Mouse (Mus musculus): ENCODE results near the gene Aars2. TPM values are rescaled to one million over a fixed set of nuclear protein-coding genes. Genes with fewer than 3 reads are reported as not detected.

Aars2 gene
- polyA plus RNA-seq, 1 experiment from 2014 or later = 10.4 TPM

DNA sequence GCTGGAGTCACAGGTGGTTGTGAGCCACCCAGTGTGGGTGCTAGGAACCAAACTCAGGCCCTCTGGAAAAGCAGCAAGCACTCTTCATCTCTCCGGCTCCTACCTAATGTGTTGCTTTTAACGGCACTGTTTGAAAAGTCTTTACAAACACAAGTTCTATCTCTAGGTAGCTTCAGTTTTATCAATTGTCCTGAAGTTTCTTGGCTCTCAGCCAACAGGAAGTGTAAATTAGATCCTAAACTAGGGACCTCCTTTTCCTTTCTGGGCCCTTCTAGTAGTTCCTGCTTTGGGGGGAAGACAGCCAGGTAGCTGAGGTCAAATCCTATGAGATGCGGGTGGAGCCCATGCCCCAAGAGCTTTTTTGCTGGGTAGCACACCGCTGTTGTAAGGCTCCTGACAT lies 4.2 kb downstream of the Aars2 start:
- H3K9ac ChIP-seq (ENCODE audit: low read length) = no peak overlapping the region
- ATAC-seq (no peak), DNase-seq (ENCODE audit: low spot score) (no peak)
- H3K4me3 ChIP-seq (ENCODE audit: low read depth, low read length) = no peak overlapping the region
- peaks cover 18% of the 10 kb centered on the region for H3K36me3 ChIP-seq (ENCODE audit: control insufficient read depth, insufficient read depth, low read length)
- H3K4me2 ChIP-seq (ENCODE audit: low read length) = no peak overlapping the region
- no peaks in the 10 kb centered on the region for H3K9me3 ChIP-seq (replicated peaks; ENCODE audit: control insufficient read depth, low read length)
- H3K4me1 ChIP-seq (ENCODE audit: control insufficient read depth, insufficient read depth, low read length) = peaks cover 4% of the 10 kb centered on the region; the same call in 1 of the 2 replicates
- H3K27me3 ChIP-seq (replicated peaks; ENCODE audit: control insufficient read depth, insufficient read depth, low read length) = no peaks in the 10 kb centered on the region
- H3K27ac ChIP-seq (ENCODE audit: low read depth, low read length) = no peak overlapping the region
- WGBS = 94% methylated on average over 4 of the region's 4 CpGs

GRCm38 (mm10) chr17:45511757-45512156 lies 5.1 kb downstream of the Aars2 start:
- H3K9me3 ChIP-seq (replicated peaks; ENCODE audit: control insufficient read depth, low read length) = no peaks in the 10 kb centered on the region
- no peak overlapping the region for H3K9ac ChIP-seq (ENCODE audit: low read length)
- WGBS = 94% methylated on average over 4 of the region's 4 CpGs
- H3K4me1 ChIP-seq (ENCODE audit: control insufficient read depth, insufficient read depth, low read length) = peaks cover 4% of the 10 kb centered on the region; the same call in 1 of the 2 replicates
- DNase-seq (ENCODE audit: low spot score) (no peak), ATAC-seq (no peak)
- H3K27ac ChIP-seq (ENCODE audit: low read depth, low read length) = no peak overlapping the region
- no peaks in the 10 kb centered on the region for H3K27me3 ChIP-seq (replicated peaks; ENCODE audit: control insufficient read depth, insufficient read depth, low read length)
- H3K36me3 ChIP-seq (ENCODE audit: control insufficient read depth, insufficient read depth, low read length) = peaks cover 21% of the 10 kb centered on the region
- no peak overlapping the region for H3K4me3 ChIP-seq (ENCODE audit: low read depth, low read length)
- H3K4me2 ChIP-seq (ENCODE audit: low read length) = no peak overlapping the region

DNA sequence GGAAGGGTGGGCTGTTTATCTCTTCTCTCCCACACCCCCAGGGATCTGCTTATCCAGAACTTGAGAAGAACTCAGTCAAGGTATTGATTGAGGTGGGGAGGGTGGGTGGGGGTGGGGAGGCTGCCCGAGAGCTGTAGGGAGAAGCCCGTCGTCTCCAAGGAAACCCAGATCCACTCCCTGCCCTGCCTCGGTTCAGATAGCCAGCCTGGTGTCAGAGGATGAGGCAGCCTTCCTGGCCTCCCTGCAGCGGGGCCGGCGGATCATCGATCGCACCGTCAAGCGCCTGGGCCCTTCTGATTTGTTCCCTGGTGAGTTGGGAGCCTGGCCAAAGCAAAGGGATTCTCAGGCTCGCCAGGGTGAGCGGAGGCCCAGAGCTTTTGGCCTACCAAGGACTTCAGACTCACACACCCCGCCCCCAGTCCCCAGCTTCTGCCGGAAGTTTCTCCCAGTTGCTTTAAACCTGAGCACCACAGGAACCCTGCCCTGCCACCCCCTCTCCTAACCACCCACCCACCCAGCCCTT lies 8.6 kb downstream of the Aars2 start:
- Histone ChIP-seq H3K36me3 (ENCODE audit: control insufficient read depth, insufficient read depth, low read length) (peaks cover 15% of the 10 kb centered on the region; the same call in 1 of the 2 replicates), H3K4me1 (ENCODE audit: control insufficient read depth, insufficient read depth, low read length) (no peaks in the 10 kb centered on the region), H3K27ac (ENCODE audit: low read depth, low read length) (no peak overlapping the region), H3K4me2 (ENCODE audit: low read length) (no peak overlapping the region), H3K9ac (ENCODE audit: low read length) (no peak overlapping the region), H3K9me3 (replicated peaks; ENCODE audit: control insufficient read depth, low read length) (no peaks in the 10 kb centered on the region), H3K27me3 (replicated peaks; ENCODE audit: control insufficient read depth, insufficient read depth, low read length) (no peaks in the 10 kb centered on the region), H3K4me3 (ENCODE audit: low read depth, low read length) (no peak overlapping the region)
- DNase-seq (ENCODE audit: low spot score) (no peak), ATAC-seq (no peak)
- WGBS = 45% methylated on average over 15 of the region's 15 CpGs

GRCm38 (mm10) chr17:45515806-45516205 lies 9.2 kb downstream of the Aars2 start:
- Histone ChIP-seq H3K4me1 (ENCODE audit: control insufficient read depth, insufficient read depth, low read length) (no peaks in the 10 kb centered on the region), H3K27ac (ENCODE audit: low read depth, low read length) (no peak overlapping the region), H3K9ac (ENCODE audit: low read length) (no peak overlapping the region), H3K4me3 (ENCODE audit: low read depth, low read length) (no peak overlapping the region), H3K36me3 (ENCODE audit: control insufficient read depth, insufficient read depth, low read length) (peaks cover 15% of the 10 kb centered on the region), H3K27me3 (replicated peaks; ENCODE audit: control insufficient read depth, insufficient read depth, low read length) (no peaks in the 10 kb centered on the region), H3K4me2 (ENCODE audit: low read length) (no peak overlapping the region), H3K9me3 (replicated peaks; ENCODE audit: control insufficient read depth, low read length) (no peaks in the 10 kb centered on the region)
- 91% methylated on average over 10 of the region's 10 CpGs for WGBS
- no peak for DNase-seq (ENCODE audit: low spot score)
- ATAC-seq = no peak

GRCm38 (mm10) chr17:45516488-45516887 lies 9.8 kb downstream of the Aars2 start:
- Histone ChIP-seq H3K27me3 (replicated peaks; ENCODE audit: control insufficient read depth, insufficient read depth, low read length) (no peaks in the 10 kb centered on the region), H3K9ac (ENCODE audit: low read length) (no peak overlapping the region), H3K4me2 (ENCODE audit: low read length) (no peak overlapping the region), H3K36me3 (ENCODE audit: control insufficient read depth, insufficient read depth, low read length) (peaks cover 17% of the 10 kb centered on the region), H3K9me3 (replicated peaks; ENCODE audit: control insufficient read depth, low read length) (no peaks in the 10 kb centered on the region), H3K4me3 (ENCODE audit: low read depth, low read length) (no peak overlapping the region), H3K27ac (ENCODE audit: low read depth, low read length) (no peak overlapping the region), H3K4me1 (ENCODE audit: control insufficient read depth, insufficient read depth, low read length) (no peaks in the 10 kb centered on the region)
- peak; percentile 51; the same call in 1 of the 2 replicates for ATAC-seq
- WGBS = 54% methylated on average over 8 of the region's 8 CpGs
- DNase-seq (ENCODE audit: low spot score) = peak; percentile 84

DNA sequence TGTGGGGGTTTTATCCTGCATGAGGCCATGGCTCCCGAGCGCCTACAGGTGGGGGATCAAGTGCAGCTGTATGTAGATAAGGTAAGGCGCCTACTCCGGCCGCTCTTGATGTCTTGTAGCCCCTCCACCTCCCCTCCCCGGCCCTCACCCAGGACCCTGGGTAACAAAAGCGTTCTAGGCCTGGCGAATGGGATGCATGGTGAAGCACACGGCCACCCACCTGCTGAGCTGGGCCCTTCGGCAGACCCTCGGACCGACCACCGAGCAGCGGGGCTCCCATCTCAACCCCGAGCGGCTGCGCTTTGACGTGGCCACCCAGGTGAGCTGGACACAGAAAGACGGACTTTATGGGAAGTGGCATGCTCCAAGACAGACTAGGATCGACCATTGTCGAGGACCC lies 10.5 kb downstream of the Aars2 start:
- Histone ChIP-seq H3K4me3 (ENCODE audit: low read depth, low read length) (no peak overlapping the region), H3K9me3 (replicated peaks; ENCODE audit: control insufficient read depth, low read length) (no peaks in the 10 kb centered on the region), H3K4me2 (ENCODE audit: low read length) (no peak overlapping the region), H3K4me1 (ENCODE audit: control insufficient read depth, insufficient read depth, low read length) (no peaks in the 10 kb centered on the region), H3K27me3 (replicated peaks; ENCODE audit: control insufficient read depth, insufficient read depth, low read length) (no peaks in the 10 kb centered on the region), H3K27ac (ENCODE audit: low read depth, low read length) (no peak overlapping the region), H3K36me3 (ENCODE audit: control insufficient read depth, insufficient read depth, low read length) (peaks cover 17% of the 10 kb centered on the region), H3K9ac (ENCODE audit: low read length) (no peak overlapping the region)
- 89% methylated on average over 21 of the region's 21 CpGs for WGBS
- ATAC-seq = no peak
- DNase-seq (ENCODE audit: low spot score) = no peak

DNA sequence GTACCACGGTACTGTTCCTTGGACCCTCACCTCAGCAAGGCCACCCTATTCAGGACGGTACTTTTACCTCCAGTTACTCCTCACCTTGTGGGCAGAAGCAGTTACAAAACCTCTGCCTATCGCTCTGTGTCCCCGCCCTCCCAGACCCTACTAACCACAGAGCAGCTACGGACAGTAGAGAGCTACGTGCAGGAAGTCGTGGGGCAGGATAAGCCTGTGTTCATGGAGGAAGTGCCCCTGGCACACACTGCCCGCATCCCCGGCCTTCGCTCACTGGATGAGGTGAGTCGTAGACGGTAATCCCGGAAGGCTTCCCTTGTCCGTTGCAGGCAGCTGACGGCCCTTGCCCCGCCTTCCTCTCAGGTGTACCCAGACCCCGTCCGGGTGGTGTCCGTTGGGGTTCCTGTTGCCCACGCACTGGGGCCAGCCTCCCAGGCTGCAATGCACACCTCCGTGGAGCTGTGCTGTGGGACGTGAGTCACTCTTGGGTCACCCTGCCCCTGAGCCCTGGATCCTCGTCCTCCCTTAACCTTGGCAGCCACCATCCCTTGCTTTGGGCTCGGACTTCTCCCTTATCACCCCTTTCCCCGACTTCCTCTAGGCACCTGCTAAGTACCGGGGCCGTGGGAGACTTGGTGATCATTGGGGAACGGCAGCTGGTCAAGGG lies 11.0 kb downstream of the Aars2 start:
- H3K9ac ChIP-seq (ENCODE audit: low read length) = no peak overlapping the region
- no peaks in the 10 kb centered on the region; the same call in 1 of the 2 replicates for H3K4me1 ChIP-seq (ENCODE audit: control insufficient read depth, insufficient read depth, low read length)
- H3K27me3 ChIP-seq (replicated peaks; ENCODE audit: control insufficient read depth, insufficient read depth, low read length) = no peaks in the 10 kb centered on the region
- DNase-seq (ENCODE audit: low spot score) (no peak), ATAC-seq (no peak)
- H3K27ac ChIP-seq (ENCODE audit: low read depth, low read length) = no peak overlapping the region
- H3K9me3 ChIP-seq (replicated peaks; ENCODE audit: control insufficient read depth, low read length) = no peaks in the 10 kb centered on the region
- H3K36me3 ChIP-seq (ENCODE audit: control insufficient read depth, insufficient read depth, low read length) = peaks cover 17% of the 10 kb centered on the region
- no peak overlapping the region for H3K4me3 ChIP-seq (ENCODE audit: low read depth, low read length)
- WGBS = 94% methylated on average over 28 of the region's 28 CpGs
- H3K4me2 ChIP-seq (ENCODE audit: low read length) = no peak overlapping the region

DNA sequence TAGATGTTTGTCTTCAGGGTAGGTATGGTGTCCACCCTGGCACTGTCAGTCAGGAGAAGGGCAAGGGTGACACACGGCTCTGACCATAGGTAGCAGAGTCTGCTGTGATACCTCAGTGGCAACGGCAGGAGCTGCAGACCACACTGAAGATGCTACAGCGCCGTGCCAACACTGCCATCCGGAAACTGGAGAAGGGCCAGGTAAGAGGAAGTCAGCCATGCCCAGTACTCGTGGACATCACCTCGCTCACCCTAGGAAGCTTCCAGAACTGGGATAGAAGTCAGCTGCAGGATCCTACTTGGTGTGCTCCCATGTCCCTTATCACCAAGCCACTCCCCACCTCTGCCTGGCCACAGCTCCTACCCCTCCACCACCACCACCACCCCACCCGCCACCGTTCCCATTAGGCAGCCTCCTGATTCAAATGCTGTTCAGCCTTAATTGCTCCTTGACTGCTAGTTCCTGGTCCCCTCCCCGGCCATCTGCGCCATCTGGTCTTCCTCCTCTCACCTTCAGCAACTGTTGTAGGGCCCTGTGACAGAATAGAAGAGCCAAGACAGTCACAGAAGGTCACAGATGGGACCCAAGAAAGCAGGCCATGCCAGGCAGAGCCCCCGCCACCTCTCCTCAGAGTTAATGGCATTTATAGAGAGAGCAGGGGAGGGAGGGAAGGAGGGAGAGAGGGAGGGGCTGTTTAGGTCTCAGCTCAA lies 12.3 kb downstream of the Aars2 start:
- ATAC-seq = no peak
- peaks cover 17% of the 10 kb centered on the region for H3K36me3 ChIP-seq (ENCODE audit: control insufficient read depth, insufficient read depth, low read length)
- H3K27ac ChIP-seq (ENCODE audit: low read depth, low read length) = 0 out of 2 replicates have a peak overlapping the region, but pooled peaks have one; percentile 1
- no peak overlapping the region for H3K4me3 ChIP-seq (ENCODE audit: low read depth, low read length)
- no peak overlapping the region for H3K4me2 ChIP-seq (ENCODE audit: low read length)
- no peaks in the 10 kb centered on the region for H3K9me3 ChIP-seq (replicated peaks; ENCODE audit: control insufficient read depth, low read length)
- peak; percentile 45 for DNase-seq (ENCODE audit: low spot score)
- no peaks in the 10 kb centered on the region; the same call in 1 of the 2 replicates for H3K4me1 ChIP-seq (ENCODE audit: control insufficient read depth, insufficient read depth, low read length)
- 0 out of 2 replicates have a peak overlapping the region, but pooled peaks have one; percentile 3 for H3K9ac ChIP-seq (ENCODE audit: low read length)
- peaks cover 3% of the 10 kb centered on the region for H3K27me3 ChIP-seq (replicated peaks; ENCODE audit: control insufficient read depth, insufficient read depth, low read length)
- WGBS = 78% methylated on average over 12 of the region's 12 CpGs

- H3K4me2 ChIP-seq (ENCODE audit: low read length) = no peak overlapping the region
- H3K9me3 ChIP-seq (replicated peaks; ENCODE audit: control insufficient read depth, low read length) = no peaks in the 10 kb centered on the region
- WGBS = 86% methylated on average over 11 of the region's 11 CpGs
- H3K9ac ChIP-seq (ENCODE audit: low read length) = no peak overlapping the region
- H3K27ac ChIP-seq (ENCODE audit: low read depth, low read length) = no peak overlapping the region
- peaks cover 17% of the 10 kb centered on the region for H3K36me3 ChIP-seq (ENCODE audit: control insufficient read depth, insufficient read depth, low read length)
- H3K4me1 ChIP-seq (ENCODE audit: control insufficient read depth, insufficient read depth, low read length) = no peaks in the 10 kb centered on the region; the same call in 1 of the 2 replicates
- peaks cover 11% of the 10 kb centered on the region for H3K27me3 ChIP-seq (replicated peaks; ENCODE audit: control insufficient read depth, insufficient read depth, low read length)
- H3K4me3 ChIP-seq (ENCODE audit: low read depth, low read length) = no peak overlapping the region
- ATAC-seq (no peak), DNase-seq (ENCODE audit: low spot score) (no peak)
Measured at GRCm38 (mm10) chr17:45520136-45520535, 13.5 kb downstream of the Aars2 start.
